25 mouse cellular contexts compared by ENCODE assay signal in the genomic region with DNA sequence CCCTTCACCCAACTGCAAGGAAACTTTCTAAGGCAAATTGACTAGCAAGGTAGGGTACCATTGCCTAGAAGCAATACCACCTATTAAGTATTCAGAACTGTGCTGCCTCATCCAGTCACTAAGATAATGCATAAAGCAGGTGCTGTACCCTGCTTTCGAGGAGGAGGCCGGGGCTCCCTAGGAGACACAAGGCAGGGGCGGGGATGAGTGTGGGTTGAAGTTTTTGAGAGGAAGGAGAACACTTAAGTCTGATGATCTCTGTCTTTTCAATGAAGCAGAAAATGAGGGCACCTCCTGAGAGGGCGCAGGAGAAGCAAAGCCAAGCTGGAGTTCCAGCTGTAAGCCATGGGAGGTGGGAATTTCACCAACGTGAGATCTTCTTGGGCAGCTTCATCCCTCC. TPM values are rescaled to one million over a fixed set of nuclear protein-coding genes. Genes with fewer than 3 reads are reported as not detected.
DNase-seq lines count a peak whose midpoint lies in the region; ATAC-seq and TF ChIP-seq lines count a peak whose summit lies in the region.
"Had no signal": no experiment of that assay in that cellular context is flagged by ENCODE, and none has a peak within 500 bp of the region (broad histone marks: within the 10 kb centered on the region; RNA-seq: fewer than 3 reads in every experiment).

No protein-coding gene starts in this region.

- no peak for ATAC-seq in hindbrain, embryonic 12.5 days (ENCODE audit: low FRiP score)
- ATAC-seq: activated CD4-positive, CD25-positive, alpha-beta regulatory T cell, adult 4 months; CD4-positive, CD25-positive, alpha-beta regulatory T cell, adult 4 months; Patski had no signal

- 66% methylated on average over 5 of the region's 5 CpGs for WGBS in kidney, adult 2 months
- WGBS in hindbrain, embryonic 12.5 days, result 89% methylated on average over 5 of the region's 5 CpGs

- H3K36me3 ChIP-seq in testis, adult 2 months (ENCODE audit: control insufficient read depth, insufficient read depth, low read length), result no peaks in the 10 kb centered on the region
- H3K36me3 ChIP-seq in kidney, adult 2 months (ENCODE audit: control insufficient read depth, insufficient read depth, low read length), result no peaks in the 10 kb centered on the region
- H3K36me3 ChIP-seq in hindbrain, embryonic 12.5 days, result no peaks in the 10 kb centered on the region
- H3K36me3 ChIP-seq: G1E had no signal

- TF ChIP-seq POLR2A in testis, adult 2 months (IDR thresholded peaks at IDR 0.05; ENCODE audit: control insufficient read depth, low read depth, low read length), result no peak
- TF ChIP-seq POLR2A in kidney, adult 2 months (IDR thresholded peaks at IDR 0.05; ENCODE audit: low read depth, low read length), result no peak

- peak overlapping the region; percentile 85 for H3K4me3 ChIP-seq in testis, adult 2 months (ENCODE audit: control insufficient read depth, low read depth, low read length)
- no peak overlapping the region for H3K4me3 ChIP-seq in kidney, adult 2 months (ENCODE audit: insufficient read depth, low read depth, low read length)
- no peak overlapping the region for H3K4me3 ChIP-seq in hindbrain, embryonic 12.5 days

- peak; percentile 51 for DNase-seq in right cerebral cortex, adult 18-20 months
- no peak for DNase-seq in right cerebral cortex, postnatal 14 days
- DNase-seq in testis, postnatal 10 days (ENCODE audit: low spot score), result no peak
- peak; percentile 53 for DNase-seq in brain, adult 2 months (ENCODE audit: low read depth, low spot score)
- DNase-seq in telencephalon, adult 2 months (ENCODE audit: low read depth, low spot score), result peak; percentile 35
- no peak for DNase-seq in kidney, adult 2 months
- DNase-seq: adrenal gland, adult 2 months; adrenal gland, adult 8-10 months; adrenal gland, postnatal 10 days; adrenal gland, postnatal 14 days; adrenal gland, postnatal 25 days; adrenal gland, postnatal 36 days; B cell, adult 2 months; cerebellum, adult 11 months; cerebellum, adult 11-12 months; cerebellum, adult 18-20 months had no signal

- no peak overlapping the region for H3K4me2 ChIP-seq in hindbrain, embryonic 12.5 days (replicated peaks)

- no peak overlapping the region for H3K9ac ChIP-seq in hindbrain, embryonic 12.5 days

- H3K27ac ChIP-seq in testis, adult 2 months (ENCODE audit: control insufficient read depth, insufficient read depth, low read depth, low read length), result no peak overlapping the region
- H3K27ac ChIP-seq in kidney, adult 2 months (ENCODE audit: insufficient read depth, low read depth, low read length), result no peak overlapping the region
- no peak overlapping the region for H3K27ac ChIP-seq in hindbrain, embryonic 12.5 days

- H3K27me3 ChIP-seq in testis, adult 2 months (ENCODE audit: control insufficient read depth, insufficient read depth, low read length), result no peaks in the 10 kb centered on the region
- H3K27me3 ChIP-seq in kidney, adult 2 months (replicated peaks; ENCODE audit: control insufficient read depth, insufficient read depth, low read length), result no peaks in the 10 kb centered on the region
- no peaks in the 10 kb centered on the region for H3K27me3 ChIP-seq in hindbrain, embryonic 12.5 days
- H3K27me3 ChIP-seq: CH12.LX, Patski had no signal

- no peaks in the 10 kb centered on the region for H3K9me3 ChIP-seq in hindbrain, embryonic 12.5 days (replicated peaks)

- TF ChIP-seq CTCF in testis, adult 2 months (IDR thresholded peaks at IDR 0.05; ENCODE audit: control insufficient read depth, insufficient read depth, insufficient replicate concordance, low read depth, low read length), result no peak
- TF ChIP-seq CTCF in kidney, adult 2 months (conservative IDR thresholded peaks at IDR 0.05; ENCODE audit: insufficient read depth, insufficient read length, low read depth, low read length), result no peak

- no peaks in the 10 kb centered on the region for H3K4me1 ChIP-seq in testis, adult 2 months (ENCODE audit: control insufficient read depth, insufficient read depth, low read length)
- no peaks in the 10 kb centered on the region for H3K4me1 ChIP-seq in kidney, adult 2 months (ENCODE audit: control insufficient read depth, insufficient read depth, low read length)
- no peaks in the 10 kb centered on the region for H3K4me1 ChIP-seq in hindbrain, embryonic 12.5 days

RNA-seq across cellular contexts. Expression of gene Hmgb4, which starts 1.5 kb away (rescaled TPM):
- polyA plus RNA-seq in testis, adult 2 months (2012; rRNA removed), result 454 and 514 TPM in 2 replicates
- polyA plus RNA-seq in kidney, adult 2 months (2012; rRNA removed), result 0.27 TPM in 1 of 2 replicates, not detected in the other
- polyA plus RNA-seq in hindbrain, embryonic 12.5 days (2016; fragmentation: Nextera tagmentation; extraction: Ambion mirVana), result not detected in 2 replicates
- polyA plus RNA-seq: activated CD4-positive, CD25-positive, alpha-beta regulatory T cell, adult 4 months; adrenal gland, adult 2 months; brain, embryonic 14.5 days; C2C12; CD4-positive, CD25-positive, alpha-beta regulatory T cell, adult 4 months; G1E; Patski had no signal

Comparison
In these comparisons a context has a peak if more than half of its experiments do, and no peak if none do; other contexts are left out.
1. DNase-seq: peak in right cerebral cortex, adult 18-20 months (single experiment), brain, adult 2 months (single experiment) and telencephalon, adult 2 months (single experiment); none in right cerebral cortex, postnatal 14 days (single experiment), testis, postnatal 10 days (single experiment) and kidney, adult 2 months (single experiment).
2. RNA of gene Hmgb4, which starts 1.5 kb away (polyA plus RNA-seq): 454 to 514 TPM in testis, adult 2 months; 0.27 TPM in kidney, adult 2 months and not detected in hindbrain, embryonic 12.5 days; every median in the first group is over 100 times any median in the second.